Mouse (Mus musculus): Measurements from ENCODE around the gene Rpl27a. TPM values are rescaled to one million over a fixed set of nuclear protein-coding genes. Genes with fewer than 3 reads are reported as not detected.
A peak's percentile ranks its signal among the peaks of the same experiment; 100 is the strongest.

Rpl27a gene
- polyA plus RNA-seq, 1 experiment from 2014 or later, result 110 TPM

- 43% methylated on average over 4 of the region's 4 CpGs for WGBS
- TF ChIP-seq EP300 (IDR thresholded peaks at IDR 0.05), result peak; percentile 74
- no peak for TF ChIP-seq CTCF (IDR thresholded peaks at IDR 0.05)
- DNase-seq (ENCODE audit: low spot score) (peak; percentile 84), ATAC-seq (peak; percentile 37)
- H3K4me1 ChIP-seq (ENCODE audit: insufficient read depth, low read depth, low read length), result peaks cover 52% of the 10 kb centered on the region
- peak overlapping the region; percentile 79 for H3K27ac ChIP-seq (ENCODE audit: low read length)
- no peaks in the 10 kb centered on the region; the same call in 1 of the 2 replicates for H3K36me3 ChIP-seq (ENCODE audit: insufficient read depth, low read length)
- H3K9me3 ChIP-seq (ENCODE audit: low read length), result no peaks in the 10 kb centered on the region
- H3K4me2 ChIP-seq (replicated peaks; ENCODE audit: low read depth, low read length), result no peak overlapping the region
- no peaks in the 10 kb centered on the region for H3K27me3 ChIP-seq (replicated peaks; ENCODE audit: insufficient read depth, low read length)
- no peak overlapping the region for H3K9ac ChIP-seq (replicated peaks; ENCODE audit: low read depth)
- no peak overlapping the region for H3K4me3 ChIP-seq (ENCODE audit: low read depth, low read length)
Measured at GRCm38 (mm10) chr7:109563775-109564362, 44.9 kb downstream of the Rpl27a start.

GRCm38 (mm10) chr7:109566327-109566726, 47.4 kb downstream of the Rpl27a start:
- H3K9ac ChIP-seq (replicated peaks; ENCODE audit: low read depth), result no peak overlapping the region
- TF ChIP-seq EP300 (IDR thresholded peaks at IDR 0.05) (no peak), CTCF (IDR thresholded peaks at IDR 0.05) (no peak)
- DNase-seq (ENCODE audit: low spot score), result no peak
- H3K27me3 ChIP-seq (replicated peaks; ENCODE audit: insufficient read depth, low read length), result no peaks in the 10 kb centered on the region
- H3K36me3 ChIP-seq (ENCODE audit: insufficient read depth, low read length), result no peaks in the 10 kb centered on the region; the same call in 1 of the 2 replicates
- no peaks in the 10 kb centered on the region for H3K9me3 ChIP-seq (ENCODE audit: low read length)
- peaks cover 43% of the 10 kb centered on the region for H3K4me1 ChIP-seq (ENCODE audit: insufficient read depth, low read depth, low read length)
- ATAC-seq, result no peak
- H3K4me2 ChIP-seq (replicated peaks; ENCODE audit: low read depth, low read length), result no peak overlapping the region
- no peak overlapping the region for H3K4me3 ChIP-seq (ENCODE audit: low read depth, low read length)
- peak overlapping the region; percentile 62; the same call in 1 of the 2 replicates for H3K27ac ChIP-seq (ENCODE audit: low read length)

GRCm38 (mm10) chr7:109566841-109567768, 48.2 kb downstream of the Rpl27a start:
- no peaks in the 10 kb centered on the region for H3K27me3 ChIP-seq (replicated peaks; ENCODE audit: insufficient read depth, low read length)
- TF ChIP-seq EP300 (IDR thresholded peaks at IDR 0.05) (peak; percentile 76), CTCF (IDR thresholded peaks at IDR 0.05) (no peak)
- ATAC-seq (peak; percentile 60), DNase-seq (ENCODE audit: low spot score) (peak; percentile 78)
- peak overlapping the region; percentile 62 for H3K27ac ChIP-seq (ENCODE audit: low read length)
- H3K4me1 ChIP-seq (ENCODE audit: insufficient read depth, low read depth, low read length), result peaks cover 43% of the 10 kb centered on the region
- H3K9me3 ChIP-seq (ENCODE audit: low read length), result no peaks in the 10 kb centered on the region
- 28% methylated on average over 11 of the region's 11 CpGs for WGBS
- H3K4me3 ChIP-seq (ENCODE audit: low read depth, low read length), result no peak overlapping the region
- H3K4me2 ChIP-seq (replicated peaks; ENCODE audit: low read depth, low read length), result no peak overlapping the region
- H3K9ac ChIP-seq (replicated peaks; ENCODE audit: low read depth), result no peak overlapping the region
- no peaks in the 10 kb centered on the region; the same call in 1 of the 2 replicates for H3K36me3 ChIP-seq (ENCODE audit: insufficient read depth, low read length)

GRCm38 (mm10) chr7:109568391-109568892, 49.5 kb downstream of the Rpl27a start:
- H3K4me1 ChIP-seq (ENCODE audit: insufficient read depth, low read depth, low read length), result peaks cover 34% of the 10 kb centered on the region
- peak overlapping the region; percentile 62; the same call in 1 of the 2 replicates for H3K27ac ChIP-seq (ENCODE audit: low read length)
- no peaks in the 10 kb centered on the region; the same call in 1 of the 2 replicates for H3K36me3 ChIP-seq (ENCODE audit: insufficient read depth, low read length)
- H3K9ac ChIP-seq (replicated peaks; ENCODE audit: low read depth), result no peak overlapping the region
- H3K9me3 ChIP-seq (ENCODE audit: low read length), result no peaks in the 10 kb centered on the region
- peak; percentile 53 for ATAC-seq
- no peaks in the 10 kb centered on the region for H3K27me3 ChIP-seq (replicated peaks; ENCODE audit: insufficient read depth, low read length)
- no peak overlapping the region for H3K4me3 ChIP-seq (ENCODE audit: low read depth, low read length)
- no peak for DNase-seq (ENCODE audit: low spot score)
- 70% methylated on average over 4 of the region's 4 CpGs for WGBS
- H3K4me2 ChIP-seq (replicated peaks; ENCODE audit: low read depth, low read length), result no peak overlapping the region
- TF ChIP-seq CTCF (IDR thresholded peaks at IDR 0.05), result no peak
- TF ChIP-seq EP300 (IDR thresholded peaks at IDR 0.05), result peak; percentile 28; the same call in 1 of the 2 replicates

Small RNAs within 50 kb of the gene (microRNA-seq; reads per million reads assigned to microRNA genes)
- not detected for gene Gm47284

Other genes with a start within 250 kb of the Rpl27a start
- 5.4 and 6.5 TPM in 2 replicates for gene Stk33, start 80.1 kb upstream of the Rpl27a start, polyA plus RNA-seq (2015; fragmentation: Nextera tagmentation; extraction: Ambion mirVana)
- gene Trim66, start 11.0 kb upstream of the Rpl27a start, polyA plus RNA-seq (2015; fragmentation: Nextera tagmentation; extraction: Ambion mirVana), result 0.04 TPM in 2 replicates
- gene St5, start 184.5 kb downstream of the Rpl27a start, polyA plus RNA-seq (2015; fragmentation: Nextera tagmentation; extraction: Ambion mirVana), result 58.9 and 61.8 TPM in 2 replicates
- 48.6 and 52.5 TPM in 2 replicates for gene Akip1, start 184.5 kb downstream of the Rpl27a start, polyA plus RNA-seq (2015; fragmentation: Nextera tagmentation; extraction: Ambion mirVana)
- 22.7 and 24.3 TPM in 2 replicates for gene BC051019, start 204.7 kb downstream of the Rpl27a start, polyA plus RNA-seq (2015; fragmentation: Nextera tagmentation; extraction: Ambion mirVana)
- 0.64 and 0.89 TPM in 2 replicates for gene Ascl3, start 212.6 kb downstream of the Rpl27a start, polyA plus RNA-seq (2015; fragmentation: Nextera tagmentation; extraction: Ambion mirVana)
- gene Tmem9b, start 233.7 kb downstream of the Rpl27a start, polyA plus RNA-seq (2015; fragmentation: Nextera tagmentation; extraction: Ambion mirVana), result 109 and 117 TPM in 2 replicates

All from lung, postnatal 0 days (tissue).